Mouse (Mus musculus): ENCODE measurements around the gene Fam240a. TPM values are rescaled to one million over a fixed set of nuclear protein-coding genes. Genes with fewer than 3 reads are reported as not detected.

Fam240a gene
- polyA plus RNA-seq (2017; shearing (Covaris generic)) = not detected

GRCm38 (mm10) chr9:110916786-110917185, at the start of gene Fam240a:
Fam240a (minus strand) TSS chr9:110916861.

GRCm38 (mm10) chr9:110951397-110951796, 34.7 kb upstream of the Fam240a start, which contains the start of gene Lrrc2:
Lrrc2 (plus strand) TSS chr9:110951545.

GRCm38 (mm10) chr9:110945926-110946325, 29.3 kb upstream of the Fam240a start, which contains the start of gene Tdgf1:
Tdgf1 (minus strand) TSS chr9:110946158.

GRCm38 (mm10) chr9:110879998-110880561, 36.6 kb downstream of the Fam240a start, which contains the start of gene Tmie:
Tmie (minus strand) TSS chr9:110880113.

GRCm38 (mm10) chr9:110879191-110879920, 37.3 kb downstream of the Fam240a start, which contains the start of gene Als2cl:
Als2cl (plus strand) TSS chr9:110879870.

Other genes with a start within 250 kb of the Fam240a start
- not detected for gene Myl3, start 175.0 kb downstream of the Fam240a start, polyA plus RNA-seq (2017; shearing (Covaris generic))
- gene Pth1r, start 169.7 kb downstream of the Fam240a start, polyA plus RNA-seq (2017; shearing (Covaris generic)) = 0.34 TPM
- not detected for gene Prss42, start 118.7 kb downstream of the Fam240a start, polyA plus RNA-seq (2017; shearing (Covaris generic))
- 0.91 TPM for gene Prss44, start 102.9 kb downstream of the Fam240a start, polyA plus RNA-seq (2017; shearing (Covaris generic))
- gene Prss43, start 90.2 kb downstream of the Fam240a start, polyA plus RNA-seq (2017; shearing (Covaris generic)) = 0.38 TPM
- gene Prss45, start 82.3 kb downstream of the Fam240a start, polyA plus RNA-seq (2017; shearing (Covaris generic)) = not detected
- gene Prss46, start 72.4 kb downstream of the Fam240a start, polyA plus RNA-seq (2017; shearing (Covaris generic)) = not detected
- not detected for gene Prss50, start 58.9 kb downstream of the Fam240a start, polyA plus RNA-seq (2017; shearing (Covaris generic))
- 21.2 TPM for gene Als2cl, start 37.0 kb downstream of the Fam240a start, polyA plus RNA-seq (2017; shearing (Covaris generic))
- gene Tmie, start 36.7 kb downstream of the Fam240a start, polyA plus RNA-seq (2017; shearing (Covaris generic)) = 0.79 TPM
- 0.88 TPM for gene Tdgf1, start 29.3 kb upstream of the Fam240a start, polyA plus RNA-seq (2017; shearing (Covaris generic))
- not detected for gene Lrrc2, start 34.7 kb upstream of the Fam240a start, polyA plus RNA-seq (2017; shearing (Covaris generic))
- not detected for gene Rtp3, start 73.7 kb upstream of the Fam240a start, polyA plus RNA-seq (2017; shearing (Covaris generic))
- gene Ltf, start 102.4 kb upstream of the Fam240a start, polyA plus RNA-seq (2017; shearing (Covaris generic)) = not detected
- 17.9 TPM for gene Ccrl2, start 140.7 kb upstream of the Fam240a start, polyA plus RNA-seq (2017; shearing (Covaris generic))
- gene Lrrfip2, start 200.7 kb upstream of the Fam240a start, polyA plus RNA-seq (2017; shearing (Covaris generic)) = 40.4 TPM